Mouse (Mus musculus): ENCODE results near the gene Wdr31. TPM values are rescaled to one million over a fixed set of nuclear protein-coding genes. Genes with fewer than 3 reads are reported as not detected.

The Wdr31 gene
- polyA plus RNA-seq, 1 experiment from 2014 or later = 5.2 TPM

DNA sequence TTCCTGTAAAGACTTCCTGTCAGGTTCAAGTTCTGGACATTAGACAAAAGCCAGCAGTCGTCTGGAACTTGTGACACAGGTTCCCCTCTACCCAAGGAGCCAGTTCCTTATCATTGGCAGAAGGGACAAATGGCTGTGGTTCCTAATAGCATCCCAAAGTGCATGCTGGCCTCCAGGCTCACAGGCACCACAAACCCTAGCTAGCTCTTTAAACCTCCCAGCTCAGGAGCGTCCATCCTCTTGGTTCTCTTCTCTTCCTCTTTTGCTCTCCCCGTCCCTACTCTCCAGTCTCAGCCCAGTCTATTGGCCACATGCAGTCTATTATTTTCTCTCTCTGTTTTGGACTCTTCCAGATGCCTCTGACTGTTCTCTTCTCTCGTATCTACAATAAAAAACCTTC, 30.9 kb downstream of the Wdr31 start:
- no peak overlapping the region for H3K27ac ChIP-seq (ENCODE audit: low read depth, low read length)
- ATAC-seq (replicated peaks; ENCODE audit: low FRiP score) (no peak), DNase-seq (ENCODE audit: low spot score) (no peak)
- H3K4me3 ChIP-seq (ENCODE audit: low read depth, low read length) = no peak overlapping the region
- H3K36me3 ChIP-seq (ENCODE audit: control insufficient read depth, insufficient read depth, low read length) = no peaks in the 10 kb centered on the region
- H3K4me2 ChIP-seq = no peak overlapping the region
- H3K27me3 ChIP-seq (replicated peaks; ENCODE audit: control insufficient read depth, insufficient read depth, low read length) = no peaks in the 10 kb centered on the region
- no peaks in the 10 kb centered on the region for H3K4me1 ChIP-seq (replicated peaks; ENCODE audit: control insufficient read depth, insufficient read depth, low read length)
- no peak overlapping the region for H3K9ac ChIP-seq (ENCODE audit: low read depth, low read length)
- no peaks in the 10 kb centered on the region; the same call in 1 of the 2 replicates for H3K9me3 ChIP-seq (ENCODE audit: control insufficient read depth, low read length)
- WGBS = 44% methylated on average over 4 of the region's 4 CpGs

DNA sequence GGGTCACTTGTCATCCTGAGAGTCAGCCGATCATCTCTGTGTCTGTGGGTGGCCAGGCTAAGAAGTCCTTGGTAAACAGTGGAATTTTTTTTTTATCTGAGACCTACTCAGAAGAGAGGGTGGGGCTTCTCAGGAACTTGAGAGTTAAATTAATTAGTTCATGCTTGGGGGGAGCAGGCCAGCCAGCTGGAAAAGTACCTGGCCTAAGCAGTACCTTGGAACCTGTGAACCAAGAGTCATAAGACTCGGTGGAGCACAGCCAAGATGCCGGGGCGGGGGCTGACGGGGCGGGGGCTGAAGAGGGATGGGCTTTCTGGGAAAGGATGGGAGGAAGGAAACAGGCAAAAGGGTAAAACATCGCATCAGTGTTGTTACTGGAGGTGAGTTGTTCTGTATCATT, 32.8 kb downstream of the Wdr31 start:
- no peak overlapping the region for H3K4me2 ChIP-seq
- H3K4me3 ChIP-seq (ENCODE audit: low read depth, low read length) = no peak overlapping the region
- 82% methylated on average over 7 of the region's 7 CpGs for WGBS
- H3K36me3 ChIP-seq (ENCODE audit: control insufficient read depth, insufficient read depth, low read length) = no peaks in the 10 kb centered on the region
- DNase-seq (ENCODE audit: low spot score) (no peak), ATAC-seq (replicated peaks; ENCODE audit: low FRiP score) (no peak)
- no peak overlapping the region for H3K27ac ChIP-seq (ENCODE audit: low read depth, low read length)
- no peaks in the 10 kb centered on the region for H3K27me3 ChIP-seq (replicated peaks; ENCODE audit: control insufficient read depth, insufficient read depth, low read length)
- no peak overlapping the region for H3K9ac ChIP-seq (ENCODE audit: low read depth, low read length)
- no peaks in the 10 kb centered on the region for H3K4me1 ChIP-seq (replicated peaks; ENCODE audit: control insufficient read depth, insufficient read depth, low read length)
- H3K9me3 ChIP-seq (ENCODE audit: control insufficient read depth, low read length) = no peaks in the 10 kb centered on the region; the same call in 1 of the 2 replicates

DNA sequence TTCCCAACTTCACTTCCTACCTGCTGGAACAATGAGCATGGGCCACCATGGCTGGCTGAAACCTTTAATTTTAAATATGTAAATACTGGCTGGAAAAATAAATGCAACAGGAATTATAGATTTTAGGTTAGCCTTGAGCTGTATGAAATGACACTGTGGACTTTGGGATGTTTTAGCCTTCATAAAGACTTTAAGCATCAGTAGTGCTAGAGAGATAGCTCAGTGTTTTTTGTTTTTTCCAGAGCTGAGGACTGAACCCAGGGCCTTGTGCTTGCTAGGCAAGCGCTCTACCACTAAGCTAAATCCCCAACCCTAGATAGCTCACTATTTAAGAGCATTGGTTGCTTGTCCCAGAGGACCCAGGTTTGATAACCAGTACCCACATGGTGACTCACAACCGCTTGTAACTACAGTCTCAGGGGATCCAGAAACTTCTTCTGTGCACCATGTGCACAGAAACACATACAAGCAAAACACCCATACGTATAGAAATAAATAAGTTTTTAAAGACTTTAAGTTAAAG, 33.4 kb downstream of the Wdr31 start:
- H3K27ac ChIP-seq (ENCODE audit: low read depth, low read length) = no peak overlapping the region
- H3K27me3 ChIP-seq (replicated peaks; ENCODE audit: control insufficient read depth, insufficient read depth, low read length) = no peaks in the 10 kb centered on the region
- no peaks in the 10 kb centered on the region; the same call in 1 of the 2 replicates for H3K9me3 ChIP-seq (ENCODE audit: control insufficient read depth, low read length)
- H3K36me3 ChIP-seq (ENCODE audit: control insufficient read depth, insufficient read depth, low read length) = no peaks in the 10 kb centered on the region
- H3K4me3 ChIP-seq (ENCODE audit: low read depth, low read length) = no peak overlapping the region
- H3K9ac ChIP-seq (ENCODE audit: low read depth, low read length) = no peak overlapping the region
- DNase-seq (ENCODE audit: low spot score) = no peak
- no peak for ATAC-seq (replicated peaks; ENCODE audit: low FRiP score)
- H3K4me2 ChIP-seq = no peak overlapping the region
- 82% methylated on average over 3 of the region's 3 CpGs for WGBS
- no peaks in the 10 kb centered on the region for H3K4me1 ChIP-seq (replicated peaks; ENCODE audit: control insufficient read depth, insufficient read depth, low read length)

DNA sequence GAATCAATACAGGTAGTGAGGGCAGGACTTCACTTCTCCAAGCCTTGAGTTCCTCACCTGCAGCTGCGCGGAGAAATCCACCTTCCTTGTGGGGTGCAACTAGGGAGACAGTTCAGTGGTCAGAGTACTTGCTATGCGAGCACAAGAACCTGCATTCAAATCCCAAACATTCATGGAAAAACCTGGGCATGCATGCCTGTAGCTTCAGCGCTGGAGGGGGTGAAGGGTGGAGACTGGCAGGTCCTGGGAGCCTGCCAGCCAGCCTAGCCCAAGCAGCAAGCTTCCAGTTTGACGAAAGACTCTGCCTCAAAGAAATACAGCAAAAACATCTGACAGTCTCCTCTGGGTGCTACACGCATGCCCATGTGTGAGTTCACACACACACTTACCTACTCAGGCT, 35.6 kb downstream of the Wdr31 start, which contains the start of gene Rnf183:
TSS of gene Rnf183 (minus strand) at position 172 of the 400 bp plus-strand sequence.
- no peaks in the 10 kb centered on the region for H3K27me3 ChIP-seq (replicated peaks; ENCODE audit: control insufficient read depth, insufficient read depth, low read length)
- H3K4me3 ChIP-seq (ENCODE audit: low read depth, low read length) = no peak within 1 kb of the TSS
- DNase-seq (ENCODE audit: low spot score) = no peak
- 80% methylated on average over 6 of the region's 6 CpGs for WGBS
- no peak within 1 kb of the TSS for H3K9ac ChIP-seq (ENCODE audit: low read depth, low read length)
- H3K27ac ChIP-seq (ENCODE audit: low read depth, low read length) = no peak within 1 kb of the TSS
- no peak within 1 kb of the TSS for H3K4me2 ChIP-seq
- no peak for ATAC-seq (replicated peaks; ENCODE audit: low FRiP score)
- H3K4me1 ChIP-seq (replicated peaks; ENCODE audit: control insufficient read depth, insufficient read depth, low read length) = 0 out of 2 replicates have a peak, but pooled peaks cover 2% of the 10 kb centered on the region
- no peaks in the 10 kb centered on the region for H3K36me3 ChIP-seq (ENCODE audit: control insufficient read depth, insufficient read depth, low read length)
- no peaks in the 10 kb centered on the region for H3K9me3 ChIP-seq (ENCODE audit: control insufficient read depth, low read length)

DNA sequence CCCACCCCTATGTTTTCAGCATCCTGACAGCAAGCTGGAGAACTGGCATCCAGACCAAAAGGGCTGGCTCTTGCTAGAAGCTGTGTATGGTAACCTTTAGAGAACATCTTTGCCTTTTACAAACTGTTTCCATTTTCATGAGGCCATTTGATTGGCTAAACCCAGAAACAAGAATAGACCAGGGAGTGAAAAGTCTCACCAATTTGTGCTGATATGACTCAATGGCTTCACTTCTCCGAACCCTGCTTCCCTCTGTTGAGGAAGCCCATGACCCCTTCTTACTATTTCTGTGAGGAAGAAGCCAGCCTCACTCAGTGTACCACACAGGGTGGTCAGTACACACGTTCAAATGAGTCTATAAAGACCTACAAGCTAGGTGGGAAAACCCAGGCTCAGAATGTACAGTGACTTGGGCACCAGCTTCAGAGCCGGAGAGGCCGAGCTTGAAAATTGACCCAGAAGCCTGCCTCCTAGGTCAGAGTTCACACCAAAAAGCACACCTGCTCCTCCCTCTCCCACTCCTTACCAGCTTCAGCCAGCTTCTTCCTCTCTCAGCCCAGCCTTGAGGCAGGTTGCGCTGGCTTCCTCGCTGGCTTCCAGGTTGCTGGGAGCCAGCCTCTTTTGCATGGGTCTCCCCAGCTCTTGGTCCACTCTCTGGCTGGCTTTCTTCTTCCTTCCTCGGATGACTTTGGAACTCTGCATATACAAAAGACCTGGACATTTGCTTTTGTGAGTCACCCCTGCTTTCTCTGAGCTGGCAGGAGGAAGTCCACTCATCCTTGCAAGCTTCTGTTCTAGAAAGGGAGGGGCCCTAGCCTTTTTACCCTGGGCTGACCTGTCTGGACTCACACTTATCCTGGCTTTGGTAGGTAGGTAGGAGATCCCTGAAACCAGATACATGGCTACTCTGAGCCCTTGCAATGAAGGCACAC, 36.5 kb downstream of the Wdr31 start:
- H3K4me1 ChIP-seq (replicated peaks; ENCODE audit: control insufficient read depth, insufficient read depth, low read length) = 0 out of 2 replicates have a peak, but pooled peaks cover 2% of the 10 kb centered on the region
- 71% methylated on average over 7 of the region's 7 CpGs for WGBS
- no peaks in the 10 kb centered on the region for H3K9me3 ChIP-seq (ENCODE audit: control insufficient read depth, low read length)
- no peak overlapping the region for H3K27ac ChIP-seq (ENCODE audit: low read depth, low read length)
- no peak overlapping the region for H3K4me3 ChIP-seq (ENCODE audit: low read depth, low read length)
- DNase-seq (ENCODE audit: low spot score) (no peak), ATAC-seq (replicated peaks; ENCODE audit: low FRiP score) (no peak)
- H3K9ac ChIP-seq (ENCODE audit: low read depth, low read length) = no peak overlapping the region
- H3K36me3 ChIP-seq (ENCODE audit: control insufficient read depth, insufficient read depth, low read length) = no peaks in the 10 kb centered on the region
- H3K27me3 ChIP-seq (replicated peaks; ENCODE audit: control insufficient read depth, insufficient read depth, low read length) = no peaks in the 10 kb centered on the region
- H3K4me2 ChIP-seq = no peak overlapping the region

DNA sequence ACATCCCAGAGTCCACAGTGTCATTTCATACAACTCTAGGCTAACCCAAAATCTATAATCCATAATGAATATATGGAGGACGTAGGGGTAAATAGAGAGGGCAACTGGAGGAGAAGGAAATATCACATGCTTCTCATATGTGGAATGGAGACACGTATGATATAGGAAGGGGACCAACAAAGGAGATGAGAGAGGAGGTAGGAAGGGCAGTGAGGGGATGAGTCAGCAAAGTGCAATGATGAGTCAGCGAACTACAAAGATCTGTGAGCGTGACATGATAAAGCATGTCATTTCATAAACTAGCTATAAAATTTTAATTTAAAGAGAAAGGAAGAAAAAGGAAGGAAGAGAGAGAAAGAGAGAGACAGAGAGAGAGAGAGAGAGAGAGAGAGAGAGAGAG, 39.2 kb downstream of the Wdr31 start:
- H3K27me3 ChIP-seq (replicated peaks; ENCODE audit: control insufficient read depth, insufficient read depth, low read length) = no peaks in the 10 kb centered on the region
- H3K9ac ChIP-seq (ENCODE audit: low read depth, low read length) = no peak overlapping the region
- ATAC-seq (replicated peaks; ENCODE audit: low FRiP score) = peak; percentile 61; the same call in 1 of the 2 replicates
- WGBS = 60% methylated on average over 4 of the region's 4 CpGs
- H3K36me3 ChIP-seq (ENCODE audit: control insufficient read depth, insufficient read depth, low read length) = no peaks in the 10 kb centered on the region
- no peak overlapping the region for H3K4me2 ChIP-seq
- H3K27ac ChIP-seq (ENCODE audit: low read depth, low read length) = no peak overlapping the region
- H3K9me3 ChIP-seq (ENCODE audit: control insufficient read depth, low read length) = no peaks in the 10 kb centered on the region
- 0 out of 2 replicates have a peak, but pooled peaks cover 2% of the 10 kb centered on the region for H3K4me1 ChIP-seq (replicated peaks; ENCODE audit: control insufficient read depth, insufficient read depth, low read length)
- H3K4me3 ChIP-seq (ENCODE audit: low read depth, low read length) = no peak overlapping the region
- DNase-seq (ENCODE audit: low spot score) = no peak

DNA sequence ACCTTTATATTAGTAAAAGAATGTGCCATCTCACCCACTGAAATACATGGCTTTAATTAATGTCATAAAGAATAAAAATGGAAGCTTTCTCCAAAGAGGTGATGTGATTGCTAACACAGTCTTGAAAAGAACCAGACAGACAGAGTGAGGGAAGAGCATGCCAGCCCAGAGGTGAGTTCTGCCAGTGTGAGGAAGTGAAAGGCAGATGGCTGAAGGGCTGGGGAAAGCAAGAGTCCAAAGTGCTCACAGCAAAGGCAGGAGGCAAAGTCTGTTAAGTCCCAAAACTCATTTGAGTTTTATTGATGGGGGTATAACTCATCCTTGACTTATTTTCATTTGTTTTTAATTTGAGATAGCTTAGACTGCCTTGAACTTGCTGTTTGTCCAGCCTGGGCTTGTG, 40.0 kb downstream of the Wdr31 start:
- Histone ChIP-seq H3K27ac (ENCODE audit: low read depth, low read length) (no peak overlapping the region), H3K4me1 (replicated peaks; ENCODE audit: control insufficient read depth, insufficient read depth, low read length) (0 out of 2 replicates have a peak, but pooled peaks cover 2% of the 10 kb centered on the region), H3K4me3 (ENCODE audit: low read depth, low read length) (no peak overlapping the region), H3K4me2 (no peak overlapping the region), H3K27me3 (replicated peaks; ENCODE audit: control insufficient read depth, insufficient read depth, low read length) (no peaks in the 10 kb centered on the region), H3K9ac (ENCODE audit: low read depth, low read length) (no peak overlapping the region), H3K36me3 (ENCODE audit: control insufficient read depth, insufficient read depth, low read length) (no peaks in the 10 kb centered on the region), H3K9me3 (ENCODE audit: control insufficient read depth, low read length) (no peaks in the 10 kb centered on the region)
- no peak for ATAC-seq (replicated peaks; ENCODE audit: low FRiP score)
- no peak for DNase-seq (ENCODE audit: low spot score)

DNA sequence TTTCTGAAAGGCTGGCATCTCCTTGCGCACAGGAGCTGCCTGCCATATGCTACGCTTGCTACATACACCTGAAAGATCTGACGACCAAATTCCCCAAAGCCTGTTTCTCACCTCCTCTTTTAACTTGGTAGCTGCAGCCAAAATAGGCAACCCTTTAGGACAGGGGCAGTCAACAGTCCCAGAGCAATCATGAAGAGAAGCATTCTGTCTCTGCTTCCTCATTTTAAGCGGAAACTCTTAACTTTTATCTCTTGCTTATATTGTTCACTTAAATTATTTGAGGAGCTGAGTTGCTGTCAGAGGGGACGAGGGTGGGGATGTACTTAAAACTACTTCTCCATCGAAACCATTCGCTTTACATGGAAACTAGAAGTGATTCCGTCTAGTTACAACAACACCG, 41.1 kb downstream of the Wdr31 start:
- no peaks in the 10 kb centered on the region for H3K9me3 ChIP-seq (ENCODE audit: control insufficient read depth, low read length)
- H3K4me2 ChIP-seq = no peak overlapping the region
- H3K27ac ChIP-seq (ENCODE audit: low read depth, low read length) = no peak overlapping the region
- no peak overlapping the region for H3K4me3 ChIP-seq (ENCODE audit: low read depth, low read length)
- ATAC-seq (replicated peaks; ENCODE audit: low FRiP score) (no peak), DNase-seq (ENCODE audit: low spot score) (no peak)
- no peaks in the 10 kb centered on the region for H3K27me3 ChIP-seq (replicated peaks; ENCODE audit: control insufficient read depth, insufficient read depth, low read length)
- peaks cover 5% of the 10 kb centered on the region; the same call in 1 of the 2 replicates for H3K36me3 ChIP-seq (ENCODE audit: control insufficient read depth, insufficient read depth, low read length)
- WGBS = 84% methylated on average over 9 of the region's 9 CpGs
- no peak overlapping the region for H3K9ac ChIP-seq (ENCODE audit: low read depth, low read length)
- H3K4me1 ChIP-seq (replicated peaks; ENCODE audit: control insufficient read depth, insufficient read depth, low read length) = 0 out of 2 replicates have a peak, but pooled peaks cover 2% of the 10 kb centered on the region

Data from liver, embryonic 11.5 days (tissue).